Mouse (Mus musculus): ENCODE results near the gene Clec9a. TPM values are rescaled to one million over a fixed set of nuclear protein-coding genes. Genes with fewer than 3 reads are reported as not detected.

Clec9a gene
- total RNA-seq, 1 experiment, result not detected

GRCm38 (mm10) chr6:129369374-129370132 is 39.1 kb upstream of the Clec9a start:
- Histone ChIP-seq H3K27ac (ENCODE audit: insufficient read depth, low read depth, low read length, poor library complexity, severe bottlenecking) (no peak overlapping the region), H3K9me3 (ENCODE audit: control insufficient read depth, insufficient read depth, low read depth, low read length) (no peaks in the 10 kb centered on the region), H3K4me1 (ENCODE audit: control insufficient read depth in 2 of 2, insufficient read depth in 2 of 2, low read length in 2 of 2, poor library complexity in 1 of 2) (no peaks in the 10 kb centered on the region), H3K4me3 (ENCODE audit: insufficient read depth in 1 of 2, low read depth in 1 of 2, low read length in 2 of 2, poor library complexity in 1 of 2, severe bottlenecking in 1 of 2) (no peak overlapping the region), H3K9ac (ENCODE audit: insufficient read depth, low read depth, low read length, poor library complexity, severe bottlenecking) (no peak overlapping the region), H3K36me3 (ENCODE audit: control insufficient read depth, insufficient read depth, low read length, poor library complexity, severe bottlenecking) (no peaks in the 10 kb centered on the region)
- in situ Hi-C loops (cut with MboI; ENCODE audit: low sequenced_read_pairs in 2 of 2, unreplicated experiment in 2 of 2), result loop anchor here in 1 of 2 experiments (10.0 kb wide), 1 partner anchor 515 kb away; no protein-coding TSS in a partner anchor
- TF ChIP-seq ZC3H11A (IDR thresholded peaks at IDR 0.05; ENCODE audit: borderline replicate concordance, low read depth, low read length), result no peak
- no peak for TF ChIP-seq ZNF384 (IDR thresholded peaks at IDR 0.05; ENCODE audit: low read depth, low read length)
- no peak for TF ChIP-seq MAFK (IDR thresholded peaks at IDR 0.05; ENCODE audit: insufficient read depth, low read depth, low read length)
- TF ChIP-seq CHD2 (IDR thresholded peaks at IDR 0.05; ENCODE audit: low read depth, low read length), result no peak
- no peak for TF ChIP-seq HCFC1 (IDR thresholded peaks at IDR 0.05; ENCODE audit: borderline replicate concordance, insufficient read depth, low read length)
- DNase-seq (ENCODE audit: low read depth, low spot score), result no peak

GRCm38 (mm10) chr6:129374937-129375471 is 33.7 kb upstream of the Clec9a start:
- Histone ChIP-seq H3K9ac (ENCODE audit: insufficient read depth, low read depth, low read length, poor library complexity, severe bottlenecking) (no peak overlapping the region), H3K4me3 (ENCODE audit: insufficient read depth in 1 of 2, low read depth in 1 of 2, low read length in 2 of 2, poor library complexity in 1 of 2, severe bottlenecking in 1 of 2) (no peak overlapping the region), H3K4me1 (ENCODE audit: control insufficient read depth in 2 of 2, insufficient read depth in 2 of 2, low read length in 2 of 2, poor library complexity in 1 of 2) (no peaks in the 10 kb centered on the region), H3K9me3 (ENCODE audit: control insufficient read depth, insufficient read depth, low read depth, low read length) (no peaks in the 10 kb centered on the region), H3K27ac (ENCODE audit: insufficient read depth, low read depth, low read length, poor library complexity, severe bottlenecking) (no peak overlapping the region), H3K36me3 (ENCODE audit: control insufficient read depth, insufficient read depth, low read length, poor library complexity, severe bottlenecking) (no peaks in the 10 kb centered on the region)
- TF ChIP-seq ZC3H11A (IDR thresholded peaks at IDR 0.05; ENCODE audit: borderline replicate concordance, low read depth, low read length) (no peak), MAFK (IDR thresholded peaks at IDR 0.05; ENCODE audit: insufficient read depth, low read depth, low read length) (peak; percentile 61; the same call in 1 of the 2 replicates)
- DNase-seq (ENCODE audit: low read depth, low spot score), result no peak
- in situ Hi-C loops (cut with MboI; ENCODE audit: low sequenced_read_pairs in 2 of 2, unreplicated experiment in 2 of 2), result no loop called here

DNA sequence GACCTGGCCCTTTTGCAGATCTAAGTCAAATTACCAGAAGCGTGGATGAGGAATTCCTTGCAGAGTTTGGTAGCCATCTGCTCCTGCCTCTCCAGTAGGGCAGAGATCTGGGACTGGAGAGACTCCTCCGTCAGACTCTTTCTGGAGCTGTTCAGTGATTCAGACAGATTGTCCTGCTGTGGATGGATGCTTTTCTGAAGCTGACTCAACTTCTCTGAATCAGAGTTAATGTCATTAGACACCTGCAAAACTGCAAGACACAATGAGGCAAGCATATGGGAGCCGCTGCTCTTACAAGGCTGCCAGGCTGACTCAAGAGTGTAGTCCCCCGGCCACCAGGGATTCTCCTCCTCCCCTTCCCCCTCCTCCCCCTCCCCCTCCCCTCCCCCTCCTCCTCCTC is 28.2 kb upstream of the Clec9a start:
- DNase-seq (ENCODE audit: low read depth, low spot score), result no peak
- in situ Hi-C loops (cut with MboI; ENCODE audit: low sequenced_read_pairs in 2 of 2, unreplicated experiment in 2 of 2), result no loop called here
- H3K36me3 ChIP-seq (ENCODE audit: control insufficient read depth, insufficient read depth, low read length, poor library complexity, severe bottlenecking), result no peaks in the 10 kb centered on the region
- TF ChIP-seq HCFC1 (IDR thresholded peaks at IDR 0.05; ENCODE audit: borderline replicate concordance, insufficient read depth, low read length), result no peak
- no peak for TF ChIP-seq CHD2 (IDR thresholded peaks at IDR 0.05; ENCODE audit: low read depth, low read length)
- TF ChIP-seq ZC3H11A (IDR thresholded peaks at IDR 0.05; ENCODE audit: borderline replicate concordance, low read depth, low read length), result no peak
- no peak for TF ChIP-seq MAFK (IDR thresholded peaks at IDR 0.05; ENCODE audit: insufficient read depth, low read depth, low read length)
- no peak for TF ChIP-seq ZNF384 (IDR thresholded peaks at IDR 0.05; ENCODE audit: low read depth, low read length)
- no peak overlapping the region for H3K27ac ChIP-seq (ENCODE audit: insufficient read depth, low read depth, low read length, poor library complexity, severe bottlenecking)
- no peak overlapping the region for H3K9ac ChIP-seq (ENCODE audit: insufficient read depth, low read depth, low read length, poor library complexity, severe bottlenecking)
- H3K4me3 ChIP-seq (ENCODE audit: insufficient read depth in 1 of 2, low read depth in 1 of 2, low read length in 2 of 2, poor library complexity in 1 of 2, severe bottlenecking in 1 of 2), result no peak overlapping the region
- no peaks in the 10 kb centered on the region for H3K9me3 ChIP-seq (ENCODE audit: control insufficient read depth, insufficient read depth, low read depth, low read length)
- no peaks in the 10 kb centered on the region for H3K4me1 ChIP-seq (ENCODE audit: control insufficient read depth in 2 of 2, insufficient read depth in 2 of 2, low read length in 2 of 2, poor library complexity in 1 of 2)

GRCm38 (mm10) chr6:129381736-129382135 is 26.9 kb upstream of the Clec9a start:
- DNase-seq (ENCODE audit: low read depth, low spot score), result no peak
- in situ Hi-C loops (cut with MboI; ENCODE audit: low sequenced_read_pairs in 2 of 2, unreplicated experiment in 2 of 2), result no loop called here
- H3K27ac ChIP-seq (ENCODE audit: insufficient read depth, low read depth, low read length, poor library complexity, severe bottlenecking), result no peak overlapping the region
- no peak overlapping the region for H3K4me3 ChIP-seq (ENCODE audit: insufficient read depth in 1 of 2, low read depth in 1 of 2, low read length in 2 of 2, poor library complexity in 1 of 2, severe bottlenecking in 1 of 2)
- H3K9ac ChIP-seq (ENCODE audit: insufficient read depth, low read depth, low read length, poor library complexity, severe bottlenecking), result no peak overlapping the region
- TF ChIP-seq MAFK (IDR thresholded peaks at IDR 0.05; ENCODE audit: insufficient read depth, low read depth, low read length) (no peak), ZC3H11A (IDR thresholded peaks at IDR 0.05; ENCODE audit: borderline replicate concordance, low read depth, low read length) (no peak), ZNF384 (IDR thresholded peaks at IDR 0.05; ENCODE audit: low read depth, low read length) (no peak), HCFC1 (IDR thresholded peaks at IDR 0.05; ENCODE audit: borderline replicate concordance, insufficient read depth, low read length) (no peak), CHD2 (IDR thresholded peaks at IDR 0.05; ENCODE audit: low read depth, low read length) (no peak)
- no peaks in the 10 kb centered on the region for H3K4me1 ChIP-seq (ENCODE audit: control insufficient read depth in 2 of 2, insufficient read depth in 2 of 2, low read length in 2 of 2, poor library complexity in 1 of 2)
- no peaks in the 10 kb centered on the region for H3K36me3 ChIP-seq (ENCODE audit: control insufficient read depth, insufficient read depth, low read length, poor library complexity, severe bottlenecking)
- no peaks in the 10 kb centered on the region for H3K9me3 ChIP-seq (ENCODE audit: control insufficient read depth, insufficient read depth, low read depth, low read length)
